Mouse (Mus musculus): ENCODE results near the gene Gns.

The Gns gene

GRCm38 (mm10) chr10:121429981-121430682 lies 65.2 kb downstream of the Gns start:
- DNase-seq (ENCODE audit: low read depth, low spot score) = no peak

- DNase-seq (ENCODE audit: low read depth, low spot score) = no peak
Measured at GRCm38 (mm10) chr10:121430764-121431540, 66.1 kb downstream of the Gns start.

GRCm38 (mm10) chr10:121432041-121432634 lies 67.2 kb downstream of the Gns start:
- DNase-seq (ENCODE audit: low read depth, low spot score) = no peak

- no peak for DNase-seq (ENCODE audit: low read depth, low spot score)
Measured at GRCm38 (mm10) chr10:121432635-121433280, 67.9 kb downstream of the Gns start.

GRCm38 (mm10) chr10:121434441-121435103 lies 69.7 kb downstream of the Gns start:
- no peak for DNase-seq (ENCODE audit: low read depth, low spot score)

- DNase-seq (ENCODE audit: low read depth, low spot score) = no peak
Measured at GRCm38 (mm10) chr10:121435546-121436257, 70.8 kb downstream of the Gns start.

- DNase-seq (ENCODE audit: low read depth, low spot score) = no peak
Measured at GRCm38 (mm10) chr10:121436258-121436645, 71.4 kb downstream of the Gns start.

GRCm38 (mm10) chr10:121436693-121437092 lies 71.8 kb downstream of the Gns start:
- no peak for DNase-seq (ENCODE audit: low read depth, low spot score)

- DNase-seq (ENCODE audit: low read depth, low spot score) = no peak
Measured at GRCm38 (mm10) chr10:121438109-121438508, 73.2 kb downstream of the Gns start.

- no peak for DNase-seq (ENCODE audit: low read depth, low spot score)
Measured at GRCm38 (mm10) chr10:121439310-121439731, 74.4 kb downstream of the Gns start.

- no peak for DNase-seq (ENCODE audit: low read depth, low spot score)
Measured at GRCm38 (mm10) chr10:121443791-121444190, 78.9 kb downstream of the Gns start.

GRCm38 (mm10) chr10:121444198-121444597 lies 79.3 kb downstream of the Gns start:
- DNase-seq (ENCODE audit: low read depth, low spot score) = no peak

- no peak for DNase-seq (ENCODE audit: low read depth, low spot score)
Measured at GRCm38 (mm10) chr10:121445808-121446207, 80.9 kb downstream of the Gns start.
